Mouse (Mus musculus): ENCODE results near the gene Olfr643.

Gene Olfr643

GRCm38 (mm10) chr7:104137305-104137704 is at the start of gene Olfr643:
Olfr643 (minus strand) TSS chr7:104137405.
- no peak for DNase-seq (ENCODE audit: low read depth, low spot score)

- no peak for DNase-seq (ENCODE audit: low read depth, low spot score)
These were observed 46.1 kb upstream of the Olfr643 start, which contains the start of gene Olfr648 for GRCm38 (mm10) chr7:104183292-104183691. Olfr648 (minus strand) TSS chr7:104183392.

GRCm38 (mm10) chr7:104179074-104179473 is 41.9 kb upstream of the Olfr643 start:
- no peak for DNase-seq (ENCODE audit: low read depth, low spot score)

- no peak for DNase-seq (ENCODE audit: low read depth, low spot score)
These were observed 41.3 kb upstream of the Olfr643 start for GRCm38 (mm10) chr7:104178422-104179054.

- no peak for DNase-seq (ENCODE audit: low read depth, low spot score)
These were observed 37.9 kb upstream of the Olfr643 start for GRCm38 (mm10) chr7:104175085-104175484.

- no peak for DNase-seq (ENCODE audit: low read depth, low spot score)
These were observed 32.5 kb upstream of the Olfr643 start for GRCm38 (mm10) chr7:104169634-104170204.

- no peak for DNase-seq (ENCODE audit: low read depth, low spot score)
These were observed 29.9 kb upstream of the Olfr643 start for GRCm38 (mm10) chr7:104167105-104167504.

GRCm38 (mm10) chr7:104150456-104150855 is 13.3 kb upstream of the Olfr643 start, which contains the start of gene Ubqlnl:
Ubqlnl (minus strand) TSS chr7:104150556.
- no peak for DNase-seq (ENCODE audit: low read depth, low spot score)

GRCm38 (mm10) chr7:104143179-104143578 is 6.0 kb upstream of the Olfr643 start, which contains the start of gene Ubqln3:
Ubqln3 (minus strand) TSS chr7:104143279.
- no peak for DNase-seq (ENCODE audit: low read depth, low spot score)

GRCm38 (mm10) chr7:104129726-104130125 is 7.5 kb downstream of the Olfr643 start, which contains the start of gene Ubqln5:
Ubqln5 (minus strand) TSS chr7:104129826.
- no peak for DNase-seq (ENCODE audit: low read depth, low spot score)

- no peak for DNase-seq (ENCODE audit: low read depth, low spot score)
These were observed 32.5 kb downstream of the Olfr643 start, which contains the start of gene Olfr646 for GRCm38 (mm10) chr7:104104757-104104972. Olfr646 (plus strand) TSS chr7:104104873.

- DNase-seq (ENCODE audit: low read depth, low spot score), result no peak
These were observed 33.1 kb downstream of the Olfr643 start for GRCm38 (mm10) chr7:104103913-104104756.

- DNase-seq (ENCODE audit: low read depth, low spot score), result no peak
These were observed 51.8 kb downstream of the Olfr643 start, which contains the start of gene Olfr645 for GRCm38 (mm10) chr7:104085365-104085764. Olfr645 (minus strand) TSS chr7:104085465.

- no peak for DNase-seq (ENCODE audit: low read depth, low spot score)
These were observed 65.4 kb downstream of the Olfr643 start, which contains the start of gene Olfr644 for GRCm38 (mm10) chr7:104071769-104072168. Olfr644 (minus strand) TSS chr7:104071869.

GRCm38 (mm10) chr7:104061345-104061744 is 75.9 kb downstream of the Olfr643 start, which contains the start of gene 4930516K23Rik:
4930516K23Rik (minus strand) TSS chr7:104061445.
- no peak for DNase-seq (ENCODE audit: low read depth, low spot score)

- DNase-seq (ENCODE audit: low read depth, low spot score), result no peak
These were observed 78.0 kb downstream of the Olfr643 start for GRCm38 (mm10) chr7:104059215-104059614.

GRCm38 (mm10) chr7:104052566-104052965 is 84.6 kb downstream of the Olfr643 start, which contains the start of gene Olfr642:
Olfr642 (minus strand) TSS chr7:104052666.
- no peak for DNase-seq (ENCODE audit: low read depth, low spot score)

- DNase-seq (ENCODE audit: low read depth, low spot score), result no peak
These were observed 86.5 kb downstream of the Olfr643 start for GRCm38 (mm10) chr7:104050745-104051144.

GRCm38 (mm10) chr7:104035145-104035544 is 102.1 kb downstream of the Olfr643 start, which contains the start of gene Olfr641:
Olfr641 (plus strand) TSS chr7:104035445.
- DNase-seq (ENCODE audit: low read depth, low spot score), result no peak

- no peak for DNase-seq (ENCODE audit: low read depth, low spot score)
These were observed 110.2 kb downstream of the Olfr643 start for GRCm38 (mm10) chr7:104026978-104027377.

- DNase-seq (ENCODE audit: low read depth, low spot score), result no peak
These were observed 111.7 kb downstream of the Olfr643 start, which contains the start of gene Olfr640 for GRCm38 (mm10) chr7:104025473-104025872. Olfr640 (minus strand) TSS chr7:104025573.

GRCm38 (mm10) chr7:104021651-104022050 is 115.6 kb downstream of the Olfr643 start:
- no peak for DNase-seq (ENCODE audit: low read depth, low spot score)

Data from retina, adult 2 months (tissue).